Mouse (Mus musculus): ENCODE data around the gene Rfc4. TPM values are rescaled to one million over a fixed set of nuclear protein-coding genes. Genes with fewer than 3 reads are reported as not detected.
"Not testable (repeated sequence)": the region's sequence is repeated elsewhere in the genome, so short reads cannot be mapped to it uniquely, and the experiment has no call there.

Rfc4 gene
- polyA plus RNA-seq, 1 experiment from 2014 or later: 104 TPM

DNA sequence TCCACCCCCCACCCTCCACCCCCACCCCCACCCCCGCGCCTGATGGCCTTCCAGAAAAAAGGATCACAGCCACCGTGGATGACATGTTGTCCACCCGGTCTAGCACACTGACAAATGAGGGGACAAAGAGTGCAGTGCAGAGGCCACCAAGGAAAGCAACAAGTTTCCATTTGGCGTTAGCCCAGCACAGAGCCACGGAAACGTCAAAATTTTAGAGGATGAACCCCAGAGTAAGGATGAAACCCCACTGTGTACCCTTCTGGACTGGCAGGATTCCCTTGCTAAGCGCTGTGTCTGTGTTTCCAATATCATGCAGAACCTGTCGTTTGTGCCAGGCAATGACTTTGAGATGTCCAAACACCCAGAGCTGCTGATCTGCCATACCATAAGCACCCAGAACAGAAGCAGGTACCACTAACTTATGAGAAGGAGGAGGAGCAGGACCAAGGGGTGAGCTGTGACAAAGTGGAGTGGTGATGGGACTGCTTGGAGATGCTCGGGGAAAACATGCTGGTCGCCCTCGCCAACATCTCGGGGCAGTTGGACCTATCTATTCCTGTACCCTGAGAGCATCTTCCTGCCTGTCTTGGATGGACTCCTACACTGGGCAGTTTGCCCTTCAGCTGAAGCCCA, 34.1 kb downstream of the Rfc4 start:
- no peaks in the 10 kb centered on the region for H3K27me3 ChIP-seq (ENCODE audit: control insufficient read depth, insufficient read depth, low read depth, low read length)
- no peak overlapping the region for H3K4me3 ChIP-seq (ENCODE audit: low read depth, low read length)
- no peak for ATAC-seq (ENCODE audit: low read depth)
- no peak overlapping the region for H3K4me2 ChIP-seq (ENCODE audit: low read depth, low read length)
- H3K9ac ChIP-seq (ENCODE audit: low read depth, low read length): no peak overlapping the region
- no peaks in the 10 kb centered on the region for H3K4me1 ChIP-seq (ENCODE audit: control insufficient read depth, low read depth, low read length)
- H3K27ac ChIP-seq (ENCODE audit: low read length): no peak overlapping the region
- 70% methylated on average over 13 of the region's 13 CpGs for WGBS (ENCODE audit: insufficient replicate concordance)
- no peaks in the 10 kb centered on the region for H3K9me3 ChIP-seq (replicated peaks; ENCODE audit: control insufficient read depth, low read length)
- H3K36me3 ChIP-seq (ENCODE audit: control insufficient read depth, insufficient read depth): no peaks in the 10 kb centered on the region

- not testable (repeated sequence) for H3K36me3 ChIP-seq (ENCODE audit: control insufficient read depth, insufficient read depth); ATAC-seq (ENCODE audit: low read depth)
Observed at GRCm38 (mm10) chr16:23091345-23091744, 36.2 kb downstream of the Rfc4 start.

GRCm38 (mm10) chr16:23088491-23088890, 39.0 kb downstream of the Rfc4 start:
- not testable (repeated sequence) for H3K9me3 ChIP-seq (replicated peaks; ENCODE audit: control insufficient read depth, low read length); H3K27ac ChIP-seq (ENCODE audit: low read length); H3K36me3 ChIP-seq (ENCODE audit: control insufficient read depth, insufficient read depth); H3K4me3 ChIP-seq (ENCODE audit: low read depth, low read length); H3K4me1 ChIP-seq (ENCODE audit: control insufficient read depth, low read depth, low read length); H3K4me2 ChIP-seq (ENCODE audit: low read depth, low read length); H3K9ac ChIP-seq (ENCODE audit: low read depth, low read length); ATAC-seq (ENCODE audit: low read depth); H3K27me3 ChIP-seq (ENCODE audit: control insufficient read depth, insufficient read depth, low read depth, low read length)
- WGBS (ENCODE audit: insufficient replicate concordance): 65% methylated on average over 1 of the region's 1 CpGs

More at GRCm38 (mm10) chr16:23091345-23091744, 36.2 kb downstream of the Rfc4 start:
- not testable (repeated sequence) for H3K27ac ChIP-seq (ENCODE audit: low read length); H3K4me2 ChIP-seq (ENCODE audit: low read depth, low read length); H3K9me3 ChIP-seq (replicated peaks; ENCODE audit: control insufficient read depth, low read length); H3K4me3 ChIP-seq (ENCODE audit: low read depth, low read length); H3K27me3 ChIP-seq (ENCODE audit: control insufficient read depth, insufficient read depth, low read depth, low read length); H3K9ac ChIP-seq (ENCODE audit: low read depth, low read length); H3K4me1 ChIP-seq (ENCODE audit: control insufficient read depth, low read depth, low read length)

DNA sequence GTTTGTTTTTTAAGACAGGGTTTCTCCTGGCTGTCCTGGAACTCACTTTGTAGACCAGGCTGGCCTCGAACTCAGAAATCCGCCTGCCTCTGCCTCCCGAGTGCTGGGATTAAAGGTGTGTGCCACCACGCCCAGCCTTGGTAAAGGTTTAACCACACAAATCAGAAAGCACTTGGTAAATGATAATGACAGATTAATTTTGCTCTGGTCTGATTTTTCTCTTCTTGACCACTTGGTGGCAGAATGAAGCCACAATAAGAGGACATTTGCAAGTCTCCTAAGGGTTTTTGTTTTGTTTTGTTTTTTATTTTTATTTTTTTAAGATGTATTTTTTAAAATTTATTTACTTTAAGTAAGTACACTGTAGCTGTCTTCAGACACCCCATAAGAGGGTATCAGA, 39.8 kb downstream of the Rfc4 start:
- H3K4me2 ChIP-seq (ENCODE audit: low read depth, low read length); H3K9me3 ChIP-seq (replicated peaks; ENCODE audit: control insufficient read depth, low read length); H3K27me3 ChIP-seq (ENCODE audit: control insufficient read depth, insufficient read depth, low read depth, low read length); H3K36me3 ChIP-seq (ENCODE audit: control insufficient read depth, insufficient read depth); H3K4me3 ChIP-seq (ENCODE audit: low read depth, low read length); H3K4me1 ChIP-seq (ENCODE audit: control insufficient read depth, low read depth, low read length); H3K9ac ChIP-seq (ENCODE audit: low read depth, low read length); ATAC-seq (ENCODE audit: low read depth); H3K27ac ChIP-seq (ENCODE audit: low read length): not testable (repeated sequence)
- 19% methylated on average over 4 of the region's 4 CpGs for WGBS (ENCODE audit: insufficient replicate concordance)

GRCm38 (mm10) chr16:23087159-23087558, 40.4 kb downstream of the Rfc4 start:
- H3K4me2 ChIP-seq (ENCODE audit: low read depth, low read length); H3K4me3 ChIP-seq (ENCODE audit: low read depth, low read length); H3K27me3 ChIP-seq (ENCODE audit: control insufficient read depth, insufficient read depth, low read depth, low read length); H3K9me3 ChIP-seq (replicated peaks; ENCODE audit: control insufficient read depth, low read length); H3K27ac ChIP-seq (ENCODE audit: low read length); H3K4me1 ChIP-seq (ENCODE audit: control insufficient read depth, low read depth, low read length); ATAC-seq (ENCODE audit: low read depth); H3K36me3 ChIP-seq (ENCODE audit: control insufficient read depth, insufficient read depth); H3K9ac ChIP-seq (ENCODE audit: low read depth, low read length): not testable (repeated sequence)
- WGBS (ENCODE audit: insufficient replicate concordance): 56% methylated on average over 8 of the region's 8 CpGs

DNA sequence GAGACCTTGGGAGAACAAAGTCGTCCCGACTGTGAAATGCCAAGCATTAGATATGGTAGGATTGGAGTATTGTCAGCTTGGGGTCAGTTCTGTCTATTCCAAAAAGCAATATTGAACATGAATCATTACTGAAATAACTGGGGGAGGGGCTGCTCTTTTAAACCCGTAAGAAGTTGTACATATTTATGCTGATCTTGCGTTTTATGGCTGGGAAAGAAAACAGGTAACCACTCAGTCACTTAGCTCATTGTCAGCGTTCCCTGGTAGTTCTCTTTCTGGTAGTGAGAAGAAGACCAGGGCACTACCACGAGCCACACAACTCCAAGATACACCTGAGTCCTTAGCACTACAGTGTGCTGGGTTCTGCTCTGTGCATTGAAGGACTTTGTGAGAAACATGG, 50.0 kb downstream of the Rfc4 start:
- H3K4me2 ChIP-seq (ENCODE audit: low read depth, low read length); H3K27ac ChIP-seq (ENCODE audit: low read length); H3K4me3 ChIP-seq (ENCODE audit: low read depth, low read length); H3K27me3 ChIP-seq (ENCODE audit: control insufficient read depth, insufficient read depth, low read depth, low read length); H3K9me3 ChIP-seq (replicated peaks; ENCODE audit: control insufficient read depth, low read length); H3K36me3 ChIP-seq (ENCODE audit: control insufficient read depth, insufficient read depth); H3K4me1 ChIP-seq (ENCODE audit: control insufficient read depth, low read depth, low read length); H3K9ac ChIP-seq (ENCODE audit: low read depth, low read length); ATAC-seq (ENCODE audit: low read depth): not testable (repeated sequence)
- whole genome bisulfite sequencing (ENCODE audit: insufficient replicate concordance): 64% methylated on average over 6 of the region's 6 CpGs

Small RNA genes within 50 kb of the gene (microRNA-seq; reads per million reads assigned to microRNA genes)
- not detected for gene Gm49346

Other genes with a start within 250 kb of the Rfc4 start
- 5,304 and 6,290 TPM in 2 replicates for gene Ahsg, start 236.5 kb downstream of the Rfc4 start, polyA plus RNA-seq (2015; fragmentation: Nextera tagmentation; extraction: Ambion mirVana)
- gene Fetub, start 209.4 kb downstream of the Rfc4 start, polyA plus RNA-seq (2015; fragmentation: Nextera tagmentation; extraction: Ambion mirVana): 15.3 and 19.3 TPM in 2 replicates
- gene Hrg, start 176.7 kb downstream of the Rfc4 start, polyA plus RNA-seq (2015; fragmentation: Nextera tagmentation; extraction: Ambion mirVana): 6.4 and 9.0 TPM in 2 replicates
- 109 and 122 TPM in 2 replicates for gene Kng2, start 98.3 kb downstream of the Rfc4 start, polyA plus RNA-seq (2015; fragmentation: Nextera tagmentation; extraction: Ambion mirVana)
- gene Kng1, start 69.9 kb downstream of the Rfc4 start, polyA plus RNA-seq (2015; fragmentation: Nextera tagmentation; extraction: Ambion mirVana): 1,254 and 1,294 TPM in 2 replicates
- gene Eif4a2, start 20.3 kb downstream of the Rfc4 start, polyA plus RNA-seq (2015; fragmentation: Nextera tagmentation; extraction: Ambion mirVana): 57.0 and 58.0 TPM in 2 replicates
- not detected in 2 replicates for gene Adipoq, start 18.8 kb upstream of the Rfc4 start, polyA plus RNA-seq (2015; fragmentation: Nextera tagmentation; extraction: Ambion mirVana)
- gene St6gal1, start 97.0 kb upstream of the Rfc4 start, polyA plus RNA-seq (2015; fragmentation: Nextera tagmentation; extraction: Ambion mirVana): 16.7 and 21.1 TPM in 2 replicates